ENCODE assay signal across 24 mouse cellular contexts in the genomic region with DNA sequence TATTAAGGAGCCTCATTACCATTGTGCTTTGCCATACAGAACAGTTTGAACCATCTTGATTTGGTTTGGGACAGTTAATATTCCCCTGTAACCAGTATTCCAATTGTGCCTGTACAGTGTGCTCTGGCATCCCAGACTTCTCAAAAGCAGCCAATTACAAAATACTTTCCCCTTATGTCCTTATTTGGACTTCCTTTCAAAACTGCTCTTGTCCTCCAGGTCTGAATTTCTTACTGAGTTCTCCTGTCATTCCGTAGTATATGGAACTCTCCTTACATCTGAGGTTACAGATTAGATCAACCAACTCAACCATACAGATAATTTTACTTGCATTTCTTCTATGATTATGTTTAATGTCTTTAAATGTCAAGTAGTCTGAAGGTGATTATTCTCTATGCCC. TPM values are rescaled to one million over a fixed set of nuclear protein-coding genes. Genes with fewer than 3 reads are reported as not detected.
DNase-seq lines count a peak whose midpoint lies in the region; ATAC-seq and TF ChIP-seq lines count a peak whose summit lies in the region.
"Had no signal": no experiment of that assay in that cellular context is flagged by ENCODE, and none has a peak within 500 bp of the region (broad histone marks: within the 10 kb centered on the region; RNA-seq: fewer than 3 reads in every experiment).

No protein-coding gene starts in this region.

- H3K79me2 ChIP-seq in C2C12 (ENCODE audit: control insufficient read depth, insufficient read depth) = peaks cover 63% of the 10 kb centered on the region

- H3K4me1 ChIP-seq in forebrain, embryonic 13.5 days = peaks cover 10% of the 10 kb centered on the region
- no peaks in the 10 kb centered on the region for H3K4me1 ChIP-seq in liver, embryonic 12.5 days

- H3K36me3 ChIP-seq in C2C12 (ENCODE audit: control insufficient read depth, insufficient read depth) = peaks cover 23% of the 10 kb centered on the region
- H3K36me3 ChIP-seq in forebrain, embryonic 13.5 days (ENCODE audit: poor library complexity, severe bottlenecking) = no peaks in the 10 kb centered on the region
- H3K36me3 ChIP-seq in liver, embryonic 12.5 days = no peaks in the 10 kb centered on the region
- H3K36me3 ChIP-seq: forebrain, embryonic 15.5 days; heart, embryonic 10.5 days; heart, embryonic 13.5 days had no signal

- H3K4me2 ChIP-seq in forebrain, embryonic 13.5 days = no peak overlapping the region
- H3K4me2 ChIP-seq in liver, embryonic 12.5 days = no peak overlapping the region
- H3K4me2 ChIP-seq: forebrain, embryonic 15.5 days; heart, embryonic 13.5 days; hindbrain, embryonic 14.5 days had no signal

- H3K79me3 ChIP-seq in C2C12 (ENCODE audit: low read depth) = peaks cover 30% of the 10 kb centered on the region

- TF ChIP-seq CTCF in C2C12 (IDR thresholded peaks at IDR 0.05; ENCODE audit: control insufficient read depth, insufficient read depth, insufficient read length) = no peak

- no peak overlapping the region for H3K9ac ChIP-seq in forebrain, embryonic 13.5 days
- H3K9ac ChIP-seq in liver, embryonic 12.5 days = no peak overlapping the region
- H3K9ac ChIP-seq: forebrain, embryonic 15.5 days; heart, embryonic 13.5 days; hindbrain, embryonic 14.5 days had no signal

- H3K27ac ChIP-seq in forebrain, embryonic 13.5 days = no peak overlapping the region
- no peak overlapping the region for H3K27ac ChIP-seq in liver, embryonic 12.5 days
- H3K27ac ChIP-seq: forebrain, embryonic 15.5 days; heart, embryonic 10.5 days; heart, embryonic 13.5 days; hindbrain, embryonic 14.5 days; hindbrain, postnatal 0 days had no signal

- H3K27me3 ChIP-seq in C2C12 (ENCODE audit: control insufficient read depth, insufficient read depth, insufficient read length) = no peaks in the 10 kb centered on the region
- no peaks in the 10 kb centered on the region for H3K27me3 ChIP-seq in forebrain, embryonic 13.5 days
- H3K27me3 ChIP-seq in liver, embryonic 12.5 days (replicated peaks) = peaks cover 10% of the 10 kb centered on the region
- H3K27me3 ChIP-seq: forebrain, embryonic 15.5 days; heart, embryonic 13.5 days had no signal

- DNase-seq in 3T3-L1 (ENCODE audit: low read depth, low spot score) = peak; percentile 85
- peak; percentile 72 for DNase-seq in NIH3T3 (ENCODE audit: low read depth)
- DNase-seq in urinary bladder, adult 2 months (ENCODE audit: low spot score) = no peak
- DNase-seq: adrenal gland, adult 8-10 months; adrenal gland, postnatal 25 days; cerebellum, adult 11-12 months; cerebellum, adult 8-10 months; cerebellum, postnatal 14 days; gastrocnemius, postnatal 25 days; heart, adult 18-20 months; heart, postnatal 14 days; heart, postnatal 4 days; kidney, adult 18-20 months had no signal

- 67% methylated on average over 1 of the region's 1 CpGs for WGBS in forebrain, embryonic 13.5 days
- 31% methylated on average over 1 of the region's 1 CpGs for WGBS in liver, embryonic 12.5 days (ENCODE audit: insufficient replicate concordance)

- no peak overlapping the region for H3ac ChIP-seq in C2C12 (ENCODE audit: control insufficient read depth, insufficient read length, low read depth)

- ATAC-seq in forebrain, embryonic 13.5 days = no peak
- ATAC-seq in liver, embryonic 12.5 days = no peak
- ATAC-seq: activated CD4-positive, CD25-positive, alpha-beta regulatory T cell, adult 4 months; forebrain, embryonic 15.5 days; hindbrain, postnatal 0 days; inflammation-experienced regulatory T-cells, adult 6 months; intestine, embryonic 16.5 days had no signal

- H3K4me3 ChIP-seq in C2C12 (ENCODE audit: insufficient read depth, poor library complexity, severe bottlenecking) = peak overlapping the region; percentile 77
- no peak overlapping the region for H3K4me3 ChIP-seq in forebrain, embryonic 13.5 days
- H3K4me3 ChIP-seq in liver, embryonic 12.5 days = no peak overlapping the region
- H3K4me3 ChIP-seq: forebrain, embryonic 15.5 days; heart, embryonic 10.5 days; heart, embryonic 13.5 days had no signal

- no peaks in the 10 kb centered on the region for H3K9me3 ChIP-seq in forebrain, embryonic 13.5 days (replicated peaks)
- H3K9me3 ChIP-seq in liver, embryonic 12.5 days (replicated peaks) = no peaks in the 10 kb centered on the region
- H3K9me3 ChIP-seq: forebrain, embryonic 15.5 days; heart, embryonic 10.5 days had no signal

TF ChIP-seq in C2C12, 6 proteins besides CTCF, POLR2A, EP300 and RAD21:
- TF ChIP-seq FOSL1 (IDR thresholded peaks at IDR 0.05; ENCODE audit: insufficient read depth, low read length, poor library complexity, severe bottlenecking) (no peak), MAX (IDR thresholded peaks at IDR 0.05) (no peak), USF1 (IDR thresholded peaks at IDR 0.05; ENCODE audit: low read depth) (no peak), MYOG (IDR thresholded peaks at IDR 0.05; ENCODE audit: control insufficient read depth, extremely low read depth, insufficient read length) (no peak), CEBPB (IDR thresholded peaks at IDR 0.05; ENCODE audit: low read depth) (no peak), MYOD1 (IDR thresholded peaks at IDR 0.05; ENCODE audit: control insufficient read depth, insufficient read length, low read depth) (no peak)

RNA-seq across cellular contexts. Expression of a gene that starts 2.1 kb away (rescaled TPM):
- polyA plus RNA-seq in C2C12 (2012; fragmentation: generic; extraction: Trizol) = 17.9 TPM
- 0.09 TPM in 1 of 2 replicates, not detected in the other for polyA plus RNA-seq in forebrain, embryonic 13.5 days (2015; fragmentation: Nextera tagmentation; extraction: Ambion mirVana)
- polyA plus RNA-seq in liver, embryonic 12.5 days (2016; fragmentation: Nextera tagmentation; extraction: Ambion mirVana) = 0.06 and 0.15 TPM in 2 replicates
- polyA plus RNA-seq in urinary bladder, adult 2 months (2012; rRNA removed) = 5.5 and 5.9 TPM in 2 replicates
- polyA plus RNA-seq: activated CD4-positive, CD25-positive, alpha-beta regulatory T cell, adult 4 months; forebrain, embryonic 15.5 days; inflammation-experienced regulatory T-cells, adult 6 months had no signal
